Mouse (Mus musculus): ENCODE measurements around the gene Wdr64. TPM values are rescaled to one million over a fixed set of nuclear protein-coding genes. Genes with fewer than 3 reads are reported as not detected.
A peak's percentile ranks its signal among the peaks of the same experiment; 100 is the strongest.

Wdr64 gene
- polyA plus RNA-seq, 1 experiment: not detected

DNA sequence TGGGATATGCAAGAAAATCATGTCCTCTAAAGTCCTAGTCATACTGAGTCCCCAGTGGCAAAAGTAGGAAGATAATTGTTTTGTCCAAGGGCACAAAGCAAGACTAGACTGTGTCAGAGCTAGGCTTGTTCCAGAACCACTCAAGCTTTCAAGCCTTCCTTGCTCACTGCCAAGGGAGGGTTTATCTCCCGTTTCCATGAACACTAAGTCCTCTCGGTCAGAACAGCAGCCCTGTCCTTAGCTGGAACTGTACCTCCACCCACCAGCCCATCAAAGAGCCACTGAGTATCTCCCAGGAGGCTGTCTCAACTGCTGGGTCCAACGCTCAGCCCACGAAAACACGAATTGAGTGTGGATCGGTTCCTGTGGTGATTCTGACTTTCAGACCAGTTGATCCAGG, 23.3 kb upstream of the Wdr64 start:
- WGBS: 68% methylated on average over 6 of the region's 6 CpGs
- no peak overlapping the region for H3K27ac ChIP-seq (ENCODE audit: control insufficient read depth, insufficient read depth, low read depth, low read length, poor library complexity)
- no peak for TF ChIP-seq POLR2A (IDR thresholded peaks at IDR 0.05; ENCODE audit: borderline replicate concordance, control insufficient read depth, low read depth, low read length)
- no peak for TF ChIP-seq CTCF (IDR thresholded peaks at IDR 0.05; ENCODE audit: control insufficient read depth, insufficient read depth, low read length)

DNA sequence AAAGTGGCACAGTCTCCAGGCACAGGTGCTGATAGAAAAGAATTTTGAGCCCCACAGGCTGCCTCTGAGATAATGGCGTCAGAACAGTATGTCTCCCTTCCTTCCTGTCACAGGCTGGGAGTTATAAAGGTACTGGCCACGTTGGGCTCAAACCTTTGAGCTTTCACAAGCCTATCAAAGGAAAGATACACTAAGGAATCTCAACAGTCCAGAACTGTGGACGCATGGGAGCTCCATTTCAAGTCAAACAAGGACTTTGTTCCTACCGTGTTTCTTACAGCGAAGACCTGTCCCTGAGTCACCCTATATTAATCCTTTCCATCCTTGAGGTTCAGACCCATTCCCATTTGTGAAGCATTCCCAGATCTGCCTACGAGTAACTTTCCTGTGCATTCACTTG, 20.9 kb upstream of the Wdr64 start:
- no peaks in the 10 kb centered on the region for H3K4me1 ChIP-seq (ENCODE audit: control insufficient read depth, insufficient read depth, low read length)
- H3K4me3 ChIP-seq (replicated peaks; ENCODE audit: control insufficient read depth, low read depth, low read length): no peak overlapping the region
- H3K27ac ChIP-seq (ENCODE audit: control insufficient read depth, insufficient read depth, low read depth, low read length, poor library complexity): no peak overlapping the region
- WGBS: 72% methylated on average over 6 of the region's 6 CpGs
- TF ChIP-seq POLR2A (IDR thresholded peaks at IDR 0.05; ENCODE audit: borderline replicate concordance, control insufficient read depth, low read depth, low read length) (no peak), CTCF (IDR thresholded peaks at IDR 0.05; ENCODE audit: control insufficient read depth, insufficient read depth, low read length) (no peak)

More for the DNA sequence above, 23.3 kb upstream of the Wdr64 start:
- Histone ChIP-seq H3K4me1 (ENCODE audit: control insufficient read depth, insufficient read depth, low read length) (no peaks in the 10 kb centered on the region), H3K4me3 (replicated peaks; ENCODE audit: control insufficient read depth, low read depth, low read length) (no peak overlapping the region)

DNA sequence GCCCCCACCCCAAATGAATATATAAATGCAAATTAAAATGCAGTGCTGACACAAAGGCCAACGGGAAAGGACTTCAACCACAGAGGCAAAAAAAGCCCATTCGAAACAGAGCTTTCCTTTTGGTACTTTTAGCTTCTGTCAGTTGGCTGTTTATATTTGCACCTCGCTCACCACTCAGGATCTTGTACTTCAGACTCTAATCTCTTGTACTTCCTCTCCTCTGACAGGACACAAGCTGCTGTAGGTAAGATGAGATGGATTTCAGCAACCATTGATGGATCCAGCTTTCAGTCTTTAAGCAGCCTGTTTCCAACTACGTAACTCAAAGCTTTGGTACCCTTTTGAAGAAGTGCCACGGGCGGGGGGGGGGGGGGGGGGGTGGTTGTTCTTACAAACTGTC, 17.4 kb upstream of the Wdr64 start:
- TF ChIP-seq POLR2A (IDR thresholded peaks at IDR 0.05; ENCODE audit: borderline replicate concordance, control insufficient read depth, low read depth, low read length) (no peak), CTCF (IDR thresholded peaks at IDR 0.05; ENCODE audit: control insufficient read depth, insufficient read depth, low read length) (no peak)
- 59% methylated on average over 6 of the region's 6 CpGs for WGBS

DNA sequence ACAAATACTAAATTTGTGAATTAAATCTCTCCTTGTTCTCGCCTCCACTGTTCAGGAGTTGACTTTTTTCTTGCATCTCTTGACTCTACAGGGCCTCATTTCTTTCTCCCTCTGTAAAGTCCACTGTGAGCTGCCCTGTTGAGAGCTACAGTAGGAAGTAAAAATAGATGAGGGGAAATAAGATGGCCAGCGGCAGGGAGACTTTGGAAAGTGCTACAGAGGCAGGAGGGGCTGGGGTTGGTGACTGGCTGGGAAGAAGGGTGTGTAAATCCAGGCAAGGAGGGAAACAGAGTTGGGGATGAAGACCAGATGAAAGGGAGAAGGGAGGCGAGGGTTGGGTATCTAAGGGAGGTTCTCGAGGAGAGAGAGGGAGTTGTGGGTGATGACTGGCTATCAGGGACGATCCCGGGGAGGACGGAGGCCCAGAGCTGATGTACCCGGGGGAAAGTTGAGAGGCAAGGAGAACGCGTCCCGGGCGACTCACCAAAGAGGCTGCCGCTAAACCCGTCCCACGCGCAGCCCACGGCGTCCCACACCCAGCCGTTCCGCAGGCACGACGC, 6.6 kb upstream of the Wdr64 start:
- Histone ChIP-seq H3K4me3 (replicated peaks; ENCODE audit: control insufficient read depth, low read depth, low read length) (peak overlapping the region; percentile 94), H3K4me1 (ENCODE audit: control insufficient read depth, insufficient read depth, low read length) (no peaks in the 10 kb centered on the region), H3K27ac (ENCODE audit: control insufficient read depth, insufficient read depth, low read depth, low read length, poor library complexity) (peak overlapping the region; percentile 82; the same call in 1 of the 2 replicates)
- WGBS: 3% methylated on average over 22 of the region's 22 CpGs
- TF ChIP-seq POLR2A (IDR thresholded peaks at IDR 0.05; ENCODE audit: borderline replicate concordance, control insufficient read depth, low read depth, low read length) (no peak), CTCF (IDR thresholded peaks at IDR 0.05; ENCODE audit: control insufficient read depth, insufficient read depth, low read length) (no peak)

More for the DNA sequence above, 17.4 kb upstream of the Wdr64 start:
- H3K4me1 ChIP-seq (ENCODE audit: control insufficient read depth, insufficient read depth, low read length): no peaks in the 10 kb centered on the region
- no peak overlapping the region for H3K27ac ChIP-seq (ENCODE audit: control insufficient read depth, insufficient read depth, low read depth, low read length, poor library complexity)
- no peak overlapping the region for H3K4me3 ChIP-seq (replicated peaks; ENCODE audit: control insufficient read depth, low read depth, low read length)

DNA sequence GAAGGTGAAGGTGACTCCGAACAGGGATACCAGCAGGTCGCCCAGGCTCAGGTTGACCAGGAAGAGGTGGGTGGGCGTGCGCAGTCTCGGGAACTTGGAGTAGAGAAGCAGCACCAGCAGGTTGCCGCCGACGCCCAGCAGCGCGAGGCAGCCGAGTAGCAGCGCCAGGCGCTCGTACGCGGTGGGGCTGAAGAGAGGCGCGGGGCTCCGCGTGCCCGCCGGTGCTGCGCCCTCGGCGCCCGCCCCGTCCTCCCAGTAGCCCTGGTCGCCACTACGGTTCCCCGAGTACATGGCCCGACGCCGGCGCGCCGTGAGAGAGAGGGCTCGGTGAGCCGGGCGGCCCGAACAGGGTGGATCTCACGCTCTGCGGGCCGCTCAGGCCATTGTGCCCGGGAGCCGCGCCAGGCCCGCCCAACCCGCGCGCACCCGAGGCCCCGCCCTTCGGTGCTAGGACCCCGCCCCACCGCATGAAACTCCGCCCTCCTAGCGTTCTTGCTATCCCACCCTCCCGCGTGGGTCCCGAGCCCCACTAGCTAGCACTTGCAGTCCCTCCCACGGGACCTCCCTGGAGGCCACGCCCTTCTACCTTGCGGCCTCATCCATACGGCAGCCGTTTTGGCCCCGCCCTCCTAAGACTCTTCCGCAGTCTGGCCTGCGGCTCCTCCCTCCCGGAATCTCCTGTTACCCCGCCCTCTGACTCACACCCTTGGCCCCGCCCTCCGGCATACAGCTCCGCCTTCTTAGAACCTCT, 6.0 kb upstream of the Wdr64 start, which contains the start of the genes Opn3 and Chml:
Gene Opn3 (minus strand): TSS at position 531 of the 751 bp plus-strand sequence.
Gene Chml (minus strand): TSS at position 656 of the 751 bp plus-strand sequence.
- WGBS: under 1% methylated on average over 73 of the region's 73 CpGs
- peak within 1 kb of the TSS; percentile 94 for H3K4me3 ChIP-seq (replicated peaks; ENCODE audit: control insufficient read depth, low read depth, low read length)
- TF ChIP-seq POLR2A (IDR thresholded peaks at IDR 0.05; ENCODE audit: borderline replicate concordance, control insufficient read depth, low read depth, low read length) (peak; percentile 86; the same call in 1 of the 2 replicates), CTCF (IDR thresholded peaks at IDR 0.05; ENCODE audit: control insufficient read depth, insufficient read depth, low read length) (no peak)
- no peaks in the 10 kb centered on the region for H3K4me1 ChIP-seq (ENCODE audit: control insufficient read depth, insufficient read depth, low read length)
- H3K27ac ChIP-seq (ENCODE audit: control insufficient read depth, insufficient read depth, low read depth, low read length, poor library complexity): peak within 1 kb of the TSS; percentile 82; the same call in 1 of the 2 replicates

DNA sequence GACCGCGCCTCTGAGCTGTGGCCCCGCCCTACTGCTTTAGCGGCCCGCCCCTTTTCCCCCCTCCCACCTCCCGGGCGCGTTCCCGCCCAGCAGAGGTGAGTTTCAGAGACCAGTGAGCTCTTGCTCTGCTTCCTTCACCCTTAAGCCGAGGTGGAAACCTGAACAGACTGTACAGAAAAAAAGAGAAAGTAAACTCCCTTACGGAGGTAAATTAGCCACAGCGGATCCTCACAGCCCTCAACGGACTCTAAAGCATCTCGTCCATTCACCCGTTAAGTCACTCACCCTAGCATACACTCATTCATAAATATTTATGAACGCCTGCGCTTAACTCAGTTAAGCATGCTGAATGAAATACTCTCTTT, 5.4 kb upstream of the Wdr64 start:
- Histone ChIP-seq H3K4me3 (replicated peaks; ENCODE audit: control insufficient read depth, low read depth, low read length) (peak overlapping the region; percentile 65), H3K4me1 (ENCODE audit: control insufficient read depth, insufficient read depth, low read length) (no peaks in the 10 kb centered on the region), H3K27ac (ENCODE audit: control insufficient read depth, insufficient read depth, low read depth, low read length, poor library complexity) (no peak overlapping the region)
- no peak for TF ChIP-seq CTCF (IDR thresholded peaks at IDR 0.05; ENCODE audit: control insufficient read depth, insufficient read depth, low read length)
- no peak for TF ChIP-seq POLR2A (IDR thresholded peaks at IDR 0.05; ENCODE audit: borderline replicate concordance, control insufficient read depth, low read depth, low read length)
- under 1% methylated on average over 17 of the region's 17 CpGs for WGBS

DNA sequence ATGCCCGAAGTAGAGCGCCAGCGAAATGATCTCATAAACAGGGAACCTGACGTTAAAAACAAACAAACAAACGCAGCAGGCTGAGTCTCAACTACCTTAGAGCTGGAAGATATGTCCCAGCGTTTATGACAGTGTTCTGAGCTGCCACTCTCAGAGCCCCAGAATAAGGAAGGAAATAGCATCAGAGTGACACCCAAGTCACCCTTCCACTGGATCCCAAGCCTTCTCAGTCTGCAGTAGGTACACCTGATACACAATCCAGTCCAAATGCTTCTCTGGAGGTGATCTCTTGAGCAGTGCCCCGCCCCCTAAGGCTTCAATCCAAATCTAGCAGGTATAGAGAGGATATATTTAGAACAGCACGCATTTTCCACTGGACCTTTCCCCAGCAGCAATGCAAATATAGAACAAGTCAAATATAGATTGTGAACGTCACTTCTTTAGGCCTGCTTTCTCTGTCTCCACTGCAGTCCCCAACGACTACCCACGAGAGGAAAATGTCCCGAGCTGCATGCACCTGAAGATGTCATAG, 4.9 kb upstream of the Wdr64 start:
- WGBS: 33% methylated on average over 12 of the region's 12 CpGs

DNA sequence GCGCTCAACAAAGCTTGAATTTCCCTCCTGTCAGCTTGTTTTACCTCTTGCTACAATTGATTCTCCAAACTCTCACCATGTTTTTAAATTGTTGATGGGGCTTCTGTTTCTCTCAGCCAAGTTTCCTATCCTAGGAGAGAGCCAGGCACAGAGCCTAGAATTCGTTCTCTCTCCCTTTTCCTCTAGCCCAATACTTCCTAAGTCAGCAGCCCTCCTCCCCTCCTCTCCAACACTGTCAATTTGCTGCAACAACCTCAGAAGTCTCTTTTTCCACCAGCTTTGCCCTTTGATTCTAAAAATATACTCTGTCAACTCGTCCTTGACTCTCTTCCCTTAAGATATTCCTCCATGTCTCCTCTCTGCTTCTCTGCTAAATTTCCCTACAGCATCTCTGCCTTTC, 982 bp downstream of the Wdr64 start:
- no peaks in the 10 kb centered on the region for H3K4me1 ChIP-seq (ENCODE audit: control insufficient read depth, insufficient read depth, low read length)
- WGBS: 51% methylated on average over 3 of the region's 3 CpGs
- H3K27ac ChIP-seq (ENCODE audit: control insufficient read depth, insufficient read depth, low read depth, low read length, poor library complexity): no peak overlapping the region
- TF ChIP-seq CTCF (IDR thresholded peaks at IDR 0.05; ENCODE audit: control insufficient read depth, insufficient read depth, low read length) (no peak), POLR2A (IDR thresholded peaks at IDR 0.05; ENCODE audit: borderline replicate concordance, control insufficient read depth, low read depth, low read length) (no peak)
- no peak overlapping the region for H3K4me3 ChIP-seq (replicated peaks; ENCODE audit: control insufficient read depth, low read depth, low read length)

More for the DNA sequence above, 4.9 kb upstream of the Wdr64 start:
- Histone ChIP-seq H3K4me3 (replicated peaks; ENCODE audit: control insufficient read depth, low read depth, low read length) (no peak overlapping the region), H3K4me1 (ENCODE audit: control insufficient read depth, insufficient read depth, low read length) (no peaks in the 10 kb centered on the region), H3K27ac (ENCODE audit: control insufficient read depth, insufficient read depth, low read depth, low read length, poor library complexity) (no peak overlapping the region)
- no peak for TF ChIP-seq CTCF (IDR thresholded peaks at IDR 0.05; ENCODE audit: control insufficient read depth, insufficient read depth, low read length)
- TF ChIP-seq POLR2A (IDR thresholded peaks at IDR 0.05; ENCODE audit: borderline replicate concordance, control insufficient read depth, low read depth, low read length): no peak

Data from bone marrow, adult 2 months (tissue).